ENCODE assay signal across 18 mouse cellular contexts in genomic region chr3:66592259-66592658, GRCm38 (mm10).
"Had no signal": no experiment of that assay in that cellular context is flagged by ENCODE, and none has a peak within 500 bp of the region (broad histone marks: within the 10 kb centered on the region; RNA-seq: fewer than 3 reads in every experiment).

No protein-coding gene starts in this region.

- H3K4me2 ChIP-seq: limb, embryonic 12.5 days; liver, embryonic 13.5 days; lung, embryonic 15.5 days; midbrain, embryonic 12.5 days; neural tube, embryonic 15.5 days had no signal

- H3K9ac ChIP-seq: limb, embryonic 12.5 days; liver, embryonic 13.5 days; liver, postnatal 0 days; lung, embryonic 15.5 days; midbrain, embryonic 12.5 days; neural tube, embryonic 15.5 days had no signal

- H3K4me3 ChIP-seq: layer of hippocampus, adult 2 months; limb, embryonic 12.5 days; liver, embryonic 13.5 days; lung, embryonic 15.5 days; megakaryocyte, embryonic 14.5 days; midbrain, embryonic 12.5 days; neural tube, embryonic 15.5 days had no signal

- ATAC-seq: liver, postnatal 0 days; midbrain, embryonic 16.5 days had no signal

- H3K27me3 ChIP-seq: liver, embryonic 13.5 days; lung, embryonic 15.5 days; megakaryocyte, embryonic 14.5 days; midbrain, embryonic 12.5 days; neural tube, embryonic 15.5 days had no signal

- DNase-seq: kidney, postnatal 4 days; liver; liver, embryonic 13.5 days; liver, postnatal 0 days; lung, postnatal 14 days; right cerebral cortex, postnatal 4 days; spleen, adult 18-20 months; thymus, adult 18-20 months; thymus, postnatal 25 days had no signal

- H3K4me1 ChIP-seq: liver, embryonic 13.5 days; lung, embryonic 15.5 days; midbrain, embryonic 12.5 days; neural tube, embryonic 15.5 days had no signal

- H3K36me3 ChIP-seq: limb, embryonic 12.5 days; liver, embryonic 13.5 days; lung, embryonic 15.5 days; midbrain, embryonic 12.5 days; neural tube, embryonic 15.5 days had no signal

- H3K27ac ChIP-seq: kidney, postnatal 0 days; layer of hippocampus, adult 2 months; limb, embryonic 12.5 days; liver, embryonic 13.5 days; lung, embryonic 15.5 days; macrophage; midbrain, embryonic 12.5 days; neural tube, embryonic 15.5 days had no signal

- H3K9me3 ChIP-seq: limb, embryonic 12.5 days; liver, embryonic 13.5 days; lung, embryonic 15.5 days; megakaryocyte, embryonic 14.5 days; midbrain, embryonic 12.5 days; neural tube, embryonic 15.5 days had no signal
